Mouse (Mus musculus) adrenal gland, adult 2 months (tissue): ENCODE results near the gene Notch2. TPM values are rescaled to one million over a fixed set of nuclear protein-coding genes. Genes with fewer than 3 reads are reported as not detected.

Experiments used
- DNase-seq: peaks from one replicate; pipeline ENCODE4 v3.0.0; 2021
- long read RNA-seq: library from polyadenylated mRNA; stranded (forward); transcript quantifications from one replicate; pipeline ENCODE4 v2.0.0, GENCODE M21; 2021
- polyA plus RNA-seq: library from polyadenylated mRNA; depleted of rRNA; stranded (reverse); fragments of >200 nt; gene quantifications from 2 replicates; pipeline ENCODE4 v1.2.3, GENCODE M21; 2012; rRNA removed
- total RNA-seq, 2 experiments: library from RNA; stranded (reverse); gene quantifications; 2 replicates each; pipeline ENCODE4 v1.2.3; 2021

Gene Notch2
- total RNA-seq (10 to 100 TPM; 53.8 to 70.1 TPM), polyA plus RNA-seq (26.4 and 33.9 TPM in 2 replicates)
- long read RNA-seq, result 0 reads

GRCm38 (mm10) chr3:98013401-98014281 is at the start of gene Notch2:
Gene Notch2 (plus strand): TSS chr3:98013527.
- peak; percentile 98 for DNase-seq

- peak; percentile 17 for DNase-seq
These were observed 48.4 kb upstream of the Notch2 start for GRCm38 (mm10) chr3:97964878-97965353.

DNA sequence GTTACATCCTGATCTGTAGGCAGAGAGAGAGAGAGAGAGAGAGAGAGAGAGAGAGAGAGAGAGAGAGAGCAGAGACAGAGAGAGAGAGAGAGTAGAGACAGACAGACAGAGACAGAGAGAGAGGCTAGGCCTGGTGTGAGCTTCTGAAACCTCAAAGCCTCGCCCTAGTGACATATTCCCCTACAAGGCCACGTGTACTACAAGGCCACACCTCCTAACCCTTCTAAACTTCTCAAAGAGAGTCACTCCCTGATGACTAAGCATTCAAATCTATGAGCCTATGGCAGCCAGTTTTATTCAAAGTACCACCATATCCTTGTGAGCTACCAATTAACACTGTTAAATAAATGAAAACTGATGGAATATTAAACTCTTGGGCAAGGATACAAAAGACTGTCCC is 45.7 kb upstream of the Notch2 start:
- no peak for DNase-seq

DNA sequence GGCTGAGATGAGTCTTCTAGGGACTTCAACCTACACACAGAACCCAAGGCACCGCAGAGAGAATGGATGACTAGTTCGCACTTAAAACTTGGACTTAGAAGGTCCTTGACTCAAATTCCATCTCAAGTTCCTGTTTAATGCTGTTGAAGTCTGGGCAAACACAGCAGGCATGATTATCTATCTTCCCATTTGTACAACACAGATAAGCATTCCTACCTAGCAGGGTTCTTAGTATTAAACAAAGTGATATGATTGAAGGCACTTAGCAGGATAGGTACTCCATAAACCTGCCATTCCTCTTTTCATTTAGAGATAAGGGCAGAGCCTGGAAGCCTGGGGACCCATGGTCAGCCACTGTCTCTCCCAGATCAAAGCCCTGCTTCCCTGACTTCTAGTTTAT is 45.1 kb upstream of the Notch2 start:
- no peak for DNase-seq

DNA sequence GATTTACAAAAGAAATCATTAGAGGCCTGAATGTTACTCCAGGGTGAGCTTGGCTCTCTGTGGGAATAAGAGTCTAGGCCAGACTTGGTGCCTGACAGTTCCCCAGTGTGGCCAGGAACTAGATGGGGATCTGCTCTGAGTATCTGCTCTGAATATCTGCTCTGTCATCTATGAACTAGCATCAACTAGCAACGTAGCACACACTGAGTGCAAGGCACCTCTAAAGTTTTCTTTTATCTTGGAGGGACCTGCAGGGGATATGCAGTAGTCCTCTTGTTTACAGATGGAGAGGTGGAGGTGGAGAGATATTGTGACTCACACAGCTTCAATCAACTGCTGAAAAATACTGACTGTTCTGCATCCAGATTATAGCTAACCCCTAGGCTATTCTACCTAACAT is 44.3 kb upstream of the Notch2 start:
- no peak for DNase-seq

DNA sequence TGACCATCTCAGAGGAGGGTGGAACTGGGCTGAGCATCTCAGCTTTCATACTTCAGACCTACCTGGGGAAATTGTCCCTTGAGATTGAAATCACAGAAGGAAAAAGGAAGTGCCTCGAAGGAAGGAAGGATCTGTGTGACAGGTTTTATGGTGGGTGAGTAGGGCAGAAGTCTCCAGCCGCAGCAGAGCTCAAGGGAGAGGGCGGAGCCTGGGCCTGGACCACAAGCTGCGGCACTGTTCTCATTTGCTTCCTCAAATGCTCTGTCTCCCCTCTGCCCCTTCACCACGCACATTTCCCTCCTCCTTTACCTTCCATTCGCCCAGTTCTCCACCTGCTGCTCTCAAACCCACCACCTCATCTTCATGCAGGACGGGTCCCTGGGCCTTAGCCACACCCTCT is 42.2 kb upstream of the Notch2 start:
- no peak for DNase-seq

GRCm38 (mm10) chr3:97972200-97972599 is 41.1 kb upstream of the Notch2 start:
- no peak for DNase-seq

DNA sequence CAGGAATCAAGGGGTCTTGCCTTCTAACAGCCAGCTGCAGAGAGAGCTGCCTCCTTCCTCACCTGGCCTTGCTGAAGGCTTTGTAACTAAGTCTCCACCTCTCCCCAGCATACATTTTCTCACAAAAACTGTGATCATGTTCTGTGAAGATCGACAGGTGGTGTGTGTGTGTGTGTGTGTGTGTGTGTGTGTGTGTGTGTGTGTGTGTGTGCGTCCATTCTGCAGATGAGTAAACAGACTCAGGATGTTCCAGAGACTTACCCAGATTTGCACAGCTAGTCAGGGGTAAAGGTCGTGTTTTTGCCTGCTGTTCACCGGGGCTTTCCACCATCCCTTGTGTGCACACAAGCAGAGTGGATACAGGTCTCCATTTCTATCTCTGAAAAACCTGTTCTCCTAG is 40.6 kb upstream of the Notch2 start:
- no peak for DNase-seq

GRCm38 (mm10) chr3:97973306-97973705 is 40.0 kb upstream of the Notch2 start:
- no peak for DNase-seq

DNA sequence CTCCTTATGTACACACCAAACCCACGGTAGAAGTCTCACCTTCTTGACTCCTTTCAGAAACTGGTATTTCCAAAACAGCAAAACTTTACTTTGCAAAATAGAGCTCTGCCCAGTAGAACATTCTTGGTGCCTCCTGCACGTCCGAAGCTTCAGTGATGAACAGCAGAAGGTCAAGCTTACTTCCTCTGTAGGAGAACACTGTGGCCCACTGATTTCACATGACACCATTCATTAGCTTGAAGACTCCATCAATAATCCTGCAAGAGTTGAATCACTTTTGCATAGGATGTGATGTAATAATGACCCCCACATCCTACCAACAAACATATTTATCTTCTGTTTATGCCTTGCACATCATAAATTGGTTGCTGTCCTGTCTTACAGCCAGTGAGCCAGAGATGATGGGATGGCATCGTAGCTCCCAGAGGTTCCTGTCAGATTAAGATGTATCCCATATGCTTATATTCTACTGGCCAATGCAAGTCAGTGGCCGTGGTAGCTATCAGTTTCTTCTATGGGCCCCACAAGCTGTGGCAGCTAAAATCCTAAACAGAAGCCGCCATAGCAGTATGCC is 39.0 kb upstream of the Notch2 start:
- no peak for DNase-seq

GRCm38 (mm10) chr3:97976706-97977105 is 36.6 kb upstream of the Notch2 start:
- DNase-seq, result no peak

DNA sequence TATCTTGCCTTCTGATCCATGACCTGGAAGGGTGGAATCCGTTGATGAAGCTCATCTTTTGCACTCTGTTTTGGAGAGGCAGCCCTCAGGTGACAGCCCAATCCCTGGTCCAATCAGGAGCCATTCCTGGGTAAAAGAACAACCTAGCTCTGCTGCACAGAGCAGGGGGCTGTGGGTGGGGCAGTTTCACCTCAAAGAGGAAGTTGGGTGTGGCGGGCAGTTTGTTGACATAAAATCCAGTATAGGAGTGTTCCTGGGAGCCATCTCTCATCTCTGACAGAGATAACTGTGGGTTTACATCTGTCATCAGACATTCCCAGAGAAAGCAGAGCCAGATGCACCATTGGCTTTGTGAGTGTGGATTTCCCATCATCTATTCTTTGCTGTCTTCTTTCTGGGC is 34.6 kb upstream of the Notch2 start:
- DNase-seq, result no peak

DNA sequence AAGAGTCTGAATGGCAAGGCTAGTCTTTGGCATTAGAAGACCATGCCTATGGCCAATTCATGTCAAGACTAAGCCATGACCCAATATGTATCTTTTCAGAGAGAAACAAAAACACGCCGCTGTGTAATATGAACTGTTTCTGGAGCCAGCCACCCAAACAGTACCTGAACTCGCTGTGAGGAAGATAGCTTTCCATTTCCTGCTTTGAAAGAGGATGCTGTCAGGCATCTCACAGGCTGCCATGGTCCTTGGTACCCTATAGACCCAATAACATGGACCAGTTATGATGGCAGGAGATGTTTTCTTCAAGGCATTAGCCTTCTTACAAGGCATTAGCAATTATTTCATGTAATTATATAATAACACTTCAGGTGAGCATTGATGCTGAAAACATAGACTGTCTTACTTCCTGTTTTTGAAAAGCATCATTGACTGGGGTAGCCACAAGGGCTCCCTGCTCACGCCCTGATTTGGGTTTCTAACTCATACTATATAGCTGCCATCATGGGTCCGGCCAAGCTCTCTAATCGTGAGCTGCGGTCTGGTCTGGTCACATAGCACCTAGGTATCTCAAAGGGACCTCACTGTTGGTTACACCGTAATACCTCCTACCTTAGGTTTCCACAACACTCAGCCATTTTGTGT is 32.5 kb upstream of the Notch2 start:
- no peak for DNase-seq

DNA sequence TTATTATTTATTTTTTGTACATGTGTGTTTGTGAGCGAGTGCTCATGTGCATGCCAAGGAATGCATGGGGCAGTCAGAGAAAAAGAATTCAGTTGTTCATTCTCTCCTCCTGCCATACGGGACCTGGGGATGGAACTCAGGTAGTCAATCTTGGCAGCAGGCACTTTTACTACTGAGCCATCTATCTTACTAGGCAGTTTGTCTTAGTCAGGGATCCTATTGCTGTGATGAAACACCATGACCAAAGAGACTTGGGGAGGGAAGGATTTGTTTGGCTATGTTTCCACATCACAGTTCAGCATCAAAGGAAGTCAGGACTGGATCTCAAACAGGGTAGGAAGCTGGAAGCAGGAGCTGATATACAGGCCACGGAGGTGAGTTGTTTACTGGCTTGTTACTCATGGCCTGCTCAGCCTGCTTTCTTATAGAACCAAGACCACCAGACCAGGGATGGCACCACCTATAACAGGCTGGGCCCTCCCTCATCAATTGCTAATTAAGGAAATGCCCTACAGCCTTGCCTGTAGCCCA is 31.9 kb upstream of the Notch2 start:
- no peak for DNase-seq

DNA sequence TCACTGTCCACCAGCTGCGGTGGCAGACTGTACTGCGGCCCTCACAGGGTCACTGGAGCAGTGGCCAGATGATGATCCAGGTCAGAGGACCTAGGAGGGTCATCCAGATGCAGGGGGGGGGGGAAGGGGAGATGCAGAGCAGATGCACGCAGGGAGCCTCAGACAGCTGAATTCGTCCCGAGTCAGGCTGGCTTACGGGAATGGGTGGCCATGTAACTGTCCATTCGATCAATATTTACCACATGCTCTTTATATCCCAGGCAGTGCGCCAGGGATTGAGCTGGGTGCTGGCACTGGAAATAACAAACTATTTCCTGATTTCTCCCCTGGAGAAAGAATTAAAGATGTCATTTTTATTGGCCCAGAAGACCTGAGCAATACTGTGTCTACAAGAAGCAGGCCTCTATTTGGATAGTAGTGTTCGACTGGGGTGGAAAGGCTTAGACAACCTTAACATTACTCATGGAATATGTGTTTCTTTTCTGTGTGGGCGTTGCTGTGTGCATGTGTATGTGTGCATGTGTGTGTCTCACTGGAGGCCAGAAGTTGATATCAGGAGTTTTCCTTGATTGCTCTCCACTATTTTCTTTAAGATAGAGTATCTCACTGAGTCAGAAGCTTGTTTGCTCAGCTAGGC is 28.3 kb upstream of the Notch2 start:
- no peak for DNase-seq

DNA sequence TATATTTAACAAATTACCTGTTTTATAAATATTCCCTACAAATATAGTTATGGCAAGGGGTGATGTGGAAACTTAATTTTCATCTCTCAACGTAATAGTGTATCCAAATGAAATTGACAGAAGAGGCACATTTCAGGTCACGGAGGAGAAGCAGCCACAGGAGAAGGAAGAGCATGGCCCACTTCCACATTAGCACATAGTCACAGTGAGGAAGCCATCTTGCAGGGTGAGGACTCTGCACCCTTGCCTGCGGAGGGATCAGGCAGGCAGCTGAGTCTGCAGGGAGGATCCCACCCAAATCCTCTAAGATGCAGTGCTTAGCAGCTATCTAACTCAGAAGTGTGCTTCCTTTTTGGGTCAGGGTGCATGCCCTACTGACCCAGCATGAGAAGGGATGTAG is 27.6 kb upstream of the Notch2 start:
- no peak for DNase-seq

DNA sequence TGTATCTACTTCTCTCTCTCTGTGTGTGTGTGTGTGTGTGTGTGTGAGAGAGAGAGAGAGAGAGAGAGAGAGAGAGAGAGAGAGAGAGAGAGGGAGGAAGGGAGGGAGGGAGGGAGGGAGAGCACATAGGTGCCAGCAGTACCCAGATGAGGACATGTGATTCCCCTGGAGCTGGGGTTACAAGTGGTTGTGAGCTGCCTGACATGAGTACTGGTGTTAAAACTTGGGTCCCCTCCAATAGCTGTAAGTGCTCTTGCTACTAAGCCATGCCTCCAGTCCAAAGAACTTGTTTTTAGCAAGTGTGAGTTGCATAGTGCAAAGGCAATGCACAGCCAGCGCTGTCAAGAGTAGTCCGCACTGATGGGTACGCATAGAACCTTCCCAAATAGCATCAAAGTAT is 26.2 kb upstream of the Notch2 start:
- no peak for DNase-seq

- DNase-seq, result no peak
These were observed 24.6 kb upstream of the Notch2 start for GRCm38 (mm10) chr3:97988756-97989155.

GRCm38 (mm10) chr3:97990576-97990975 is 22.8 kb upstream of the Notch2 start:
- DNase-seq, result no peak

DNA sequence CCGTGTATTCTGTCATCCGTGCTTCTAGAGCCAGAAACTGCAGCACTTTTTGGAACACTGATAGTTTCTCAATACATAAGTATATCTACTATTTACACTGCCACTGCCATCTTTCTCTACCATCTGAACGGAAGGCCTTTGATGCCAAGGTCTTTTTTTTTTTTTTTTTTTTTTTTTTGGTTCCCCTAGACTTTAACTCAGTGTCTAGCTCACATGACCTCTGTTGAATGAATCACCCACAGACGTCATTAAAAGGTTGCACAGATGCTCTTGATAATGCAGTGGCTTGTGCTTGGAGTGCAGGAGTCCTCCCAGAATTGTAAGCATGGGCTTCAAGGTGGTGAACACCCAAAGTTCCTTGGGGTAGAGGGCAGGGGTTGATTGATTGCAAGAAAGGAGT is 21.0 kb upstream of the Notch2 start:
- no peak for DNase-seq

- DNase-seq, result no peak
These were observed 20.1 kb upstream of the Notch2 start for GRCm38 (mm10) chr3:97993196-97993595.

- DNase-seq, result peak; percentile 64
These were observed 19.3 kb upstream of the Notch2 start for GRCm38 (mm10) chr3:97993920-97994545.
